Mouse (Mus musculus) liver, embryonic 13.5 days (tissue): Measurements from ENCODE around the gene Rab36. TPM values are rescaled to one million over a fixed set of nuclear protein-coding genes. Genes with fewer than 3 reads are reported as not detected.

Source experiments
- polyA plus RNA-seq: library from polyadenylated mRNA; unstranded; fragments of >200 nt; fragmentation: Nextera tagmentation; extraction: Ambion mirVana; gene quantifications from 2 replicates; pipeline ENCODE4 v1.2.1, GENCODE M21; 2015

The Rab36 gene
- polyA plus RNA-seq, 1 experiment from 2014 or later = 2.1 TPM

Other genes starting within 250 kb of the Rab36 start
- gene Gnaz, start 69.9 kb upstream of the Rab36 start, polyA plus RNA-seq = 5.1 and 5.2 TPM in 2 replicates
- gene Rsph14, start 4.5 kb upstream of the Rab36 start, polyA plus RNA-seq = not detected in 2 replicates
- gene Bcr, start 23.5 kb downstream of the Rab36 start, polyA plus RNA-seq = 1.4 and 1.6 TPM in 2 replicates
- 5.6 and 7.5 TPM in 2 replicates for gene Specc1l, start 175.0 kb downstream of the Rab36 start, polyA plus RNA-seq